Mouse (Mus musculus): ENCODE data around the gene Slc7a10. TPM values are rescaled to one million over a fixed set of nuclear protein-coding genes. Genes with fewer than 3 reads are reported as not detected.

Slc7a10 gene
- total and polyA plus RNA-seq, 3 experiments = not detected

DNA sequence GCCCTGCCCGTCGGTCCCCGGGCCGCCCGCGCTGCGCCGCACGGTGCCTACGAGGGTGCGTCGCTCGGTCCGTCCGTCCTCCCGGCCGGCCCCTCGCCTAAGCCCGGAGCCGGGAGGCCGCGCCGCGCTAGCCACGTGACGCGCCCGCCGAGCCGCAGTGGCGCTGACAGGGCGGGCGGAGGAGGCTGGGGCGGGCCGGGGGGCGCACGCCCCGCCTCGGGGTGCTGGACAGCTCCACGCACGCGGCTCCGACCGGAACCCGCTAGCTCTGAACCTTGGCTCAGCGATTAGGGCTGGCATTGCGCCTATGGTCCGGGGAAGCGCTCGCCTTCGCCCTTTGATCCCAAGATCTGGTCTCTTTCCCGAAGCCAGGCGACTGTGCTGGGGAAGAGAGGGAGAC, 29.0 kb downstream of the Slc7a10 start, which contains the start of gene Lrp3:
TSS of gene Lrp3 (minus strand) at position 274 of the 400 bp plus-strand sequence.
- Histone ChIP-seq H3K36me3 (replicated peaks in 1 of 2; ENCODE audit: control insufficient read depth in 1 of 2, insufficient read depth in 1 of 2, low read length in 1 of 2) (no peaks in the 10 kb centered on the region), H3K9ac (ENCODE audit: insufficient read depth, low read depth) (no peak within 1 kb of the TSS), H3K27me3 (replicated peaks) (peaks cover 26% of the 10 kb centered on the region)

GRCm38 (mm10) chr7:35215731-35216130, 29.5 kb downstream of the Slc7a10 start:
- H3K79me2 ChIP-seq (replicated peaks; ENCODE audit: control insufficient read depth, extremely low read depth, insufficient read depth, poor library complexity, severe bottlenecking) = no peaks in the 10 kb centered on the region
- no peak overlapping the region for H3K27ac ChIP-seq (ENCODE audit: insufficient read depth, low read depth)
- no peak overlapping the region for H3K4me3 ChIP-seq (replicated peaks in 1 of 3; ENCODE audit: low read depth in 2 of 3, low read length in 2 of 3, poor library complexity in 1 of 3)
- no peak for DNase-seq (ENCODE audit: extremely low read depth)
- peaks cover 21% of the 10 kb centered on the region for H3K27me3 ChIP-seq (replicated peaks)
- H3K4me2 ChIP-seq (ENCODE audit: insufficient read depth, low read depth, poor library complexity, severe bottlenecking) = no peak overlapping the region
- dilution Hi-C loops (cut with MboI; ENCODE audit: extremely low pct_ligation_motif_present, extremely low pct_unique_long_range_greater_than_20kb, low sequenced_read_pairs) = no loop called here
- peaks cover 0 to 15% of the 10 kb centered on the region in 2 experiments; a peak in 3 of 4 replicates for H3K4me1 ChIP-seq (ENCODE audit: control insufficient read depth in 1 of 2, insufficient read depth in 2 of 2)
- no peak overlapping the region for H3K9ac ChIP-seq (ENCODE audit: insufficient read depth, low read depth)
- TF ChIP-seq MYC (IDR thresholded peaks at IDR 0.05; ENCODE audit: low read depth, low read length) (no peak), GABPA (IDR thresholded peaks at IDR 0.05; ENCODE audit: insufficient replicate concordance, low read depth, low read length) (no peak), CHD2 (IDR thresholded peaks at IDR 0.05; ENCODE audit: low read length) (no peak), PAX5 (IDR thresholded peaks at IDR 0.05; ENCODE audit: low read length) (no peak), BHLHE40 (IDR thresholded peaks at IDR 0.05; ENCODE audit: low read depth, low read length) (no peak), CHD1 (IDR thresholded peaks at IDR 0.05; ENCODE audit: low read depth, low read length) (no peak), NRF1 (IDR thresholded peaks at IDR 0.05; ENCODE audit: low read depth, low read length) (no peak), ELF1 (IDR thresholded peaks at IDR 0.05; ENCODE audit: low read depth, low read length) (no peak), SMC3 (IDR thresholded peaks at IDR 0.05; ENCODE audit: low read depth, low read length) (no peak), CTCF (conservative IDR thresholded peaks at IDR 0.05 in 1 of 2, IDR thresholded peaks at IDR 0.05 in 1 of 2; ENCODE audit: low read depth in 2 of 2, low read length in 2 of 2) (no peak), UBTF (IDR thresholded peaks at IDR 0.05; ENCODE audit: low read depth, low read length) (no peak), USF1 (IDR thresholded peaks at IDR 0.05; ENCODE audit: low read depth, low read length) (no peak), USF2 (conservative IDR thresholded peaks at IDR 0.05; ENCODE audit: low read depth, low read length) (no peak), E2F4 (IDR thresholded peaks at IDR 0.05; ENCODE audit: insufficient replicate concordance, low read depth, low read length) (no peak), ZMIZ1 (IDR thresholded peaks at IDR 0.05; ENCODE audit: low read depth, low read length) (no peak), RCOR1 (conservative IDR thresholded peaks at IDR 0.05; ENCODE audit: low read depth, low read length) (no peak)
- peaks cover 3% of the 10 kb centered on the region for H3K9me3 ChIP-seq (replicated peaks; ENCODE audit: low read length)
- H3K36me3 ChIP-seq (replicated peaks in 1 of 2; ENCODE audit: control insufficient read depth in 1 of 2, insufficient read depth in 1 of 2, low read length in 1 of 2) = no peaks in the 10 kb centered on the region
- in situ Hi-C loops (cut with MboI; ENCODE audit: low pct_ligation_motif_present, low pct_unique_long_range_greater_than_20kb, low sequenced_read_pairs) = no loop called here

More for the DNA sequence above, 29.0 kb downstream of the Slc7a10 start, which contains the start of gene Lrp3:
- H3K9me3 ChIP-seq (replicated peaks; ENCODE audit: low read length) = peaks cover 3% of the 10 kb centered on the region
- H3K79me2 ChIP-seq (replicated peaks; ENCODE audit: control insufficient read depth, extremely low read depth, insufficient read depth, poor library complexity, severe bottlenecking) = no peaks in the 10 kb centered on the region
- TF ChIP-seq IRF4 (IDR thresholded peaks at IDR 0.05; ENCODE audit: low read depth, low read length) (no peak), ETS1 (conservative IDR thresholded peaks at IDR 0.05; ENCODE audit: low read depth, low read length) (no peak), GABPA (IDR thresholded peaks at IDR 0.05; ENCODE audit: insufficient replicate concordance, low read depth, low read length) (no peak), KAT2A (IDR thresholded peaks at IDR 0.05; ENCODE audit: insufficient replicate concordance, low read length) (no peak), UBTF (IDR thresholded peaks at IDR 0.05; ENCODE audit: low read depth, low read length) (no peak), SMC3 (IDR thresholded peaks at IDR 0.05; ENCODE audit: low read depth, low read length) (no peak), MAFK (IDR thresholded peaks at IDR 0.05; ENCODE audit: insufficient replicate concordance, low read length) (no peak), POLR2AphosphoS2 (IDR thresholded peaks at IDR 0.05; ENCODE audit: low read depth, low read length) (no peak), POLR2A (IDR thresholded peaks at IDR 0.05; ENCODE audit: low read depth, low read length) (no peak), E2F4 (IDR thresholded peaks at IDR 0.05; ENCODE audit: insufficient replicate concordance, low read depth, low read length) (no peak), PAX5 (IDR thresholded peaks at IDR 0.05; ENCODE audit: low read length) (no peak), USF1 (IDR thresholded peaks at IDR 0.05; ENCODE audit: low read depth, low read length) (no peak), ZC3H11A (IDR thresholded peaks at IDR 0.05; ENCODE audit: low read depth, low read length) (no peak), USF2 (conservative IDR thresholded peaks at IDR 0.05; ENCODE audit: low read depth, low read length) (no peak), BHLHE40 (IDR thresholded peaks at IDR 0.05; ENCODE audit: low read depth, low read length) (no peak), MAX (IDR thresholded peaks at IDR 0.05; ENCODE audit: low read length) (no peak), ZNF384 (IDR thresholded peaks at IDR 0.05; ENCODE audit: low read depth, low read length) (no peak), TBP (conservative IDR thresholded peaks at IDR 0.05; ENCODE audit: low read depth, low read length) (no peak), HCFC1 (IDR thresholded peaks at IDR 0.05; ENCODE audit: low read depth, low read length) (no peak)
- H3K4me2 ChIP-seq (ENCODE audit: insufficient read depth, low read depth, poor library complexity, severe bottlenecking) = no peak within 1 kb of the TSS
- no peak within 1 kb of the TSS for H3K27ac ChIP-seq (ENCODE audit: insufficient read depth, low read depth)
- no peak for DNase-seq (ENCODE audit: extremely low read depth)
- dilution Hi-C loops (cut with MboI; ENCODE audit: extremely low pct_ligation_motif_present, extremely low pct_unique_long_range_greater_than_20kb, low sequenced_read_pairs) (no loop called here), in situ Hi-C loops (cut with MboI; ENCODE audit: low pct_ligation_motif_present, low pct_unique_long_range_greater_than_20kb, low sequenced_read_pairs) (no loop called here)
- peaks cover 0 to 15% of the 10 kb centered on the region in 2 experiments; a peak in 3 of 4 replicates for H3K4me1 ChIP-seq (ENCODE audit: control insufficient read depth in 1 of 2, insufficient read depth in 2 of 2)
- no peak within 1 kb of the TSS for H3K4me3 ChIP-seq (replicated peaks in 1 of 3; ENCODE audit: low read depth in 2 of 3, low read length in 2 of 3, poor library complexity in 1 of 3)

All from CH12.LX (cell line).